Mouse (Mus musculus) megakaryocyte progenitor cell, adult 5-6 weeks (primary cell): ENCODE data around the gene Wnt3. TPM values are rescaled to one million over a fixed set of nuclear protein-coding genes. Genes with fewer than 3 reads are reported as not detected.

Experiments used
- ATAC-seq: replicated peaks from 2 replicates; pipeline ENCODE4 v1.8.0; 2016; ENCODE audit warnings: mild to moderate bottlenecking, moderate TSS enrichment, inconsistent platforms; ENCODE audit not compliant: poor library complexity
- total RNA-seq, 2 experiments: library from RNA; stranded (forward) in 1 of 2; stranded (reverse) in 1 of 2; fragments of 157-497, 149-512 nt in 1 of 2; fragments of 200-1000 nt in 1 of 2; gene quantifications; 2 replicates each; pipeline versions ENCODE4 v1.2.3 to v1.2.4; 2015 to 2017

Wnt3 gene
- total RNA-seq, 2 experiments from 2014 or later: not detected

- ATAC-seq: no peak
Measured at GRCm38 (mm10) chr11:103771160-103771817, 2.7 kb upstream of the Wnt3 start.

GRCm38 (mm10) chr11:103772505-103773386 lies 1.2 kb upstream of the Wnt3 start:
- no peak for ATAC-seq

GRCm38 (mm10) chr11:103774228-103774530 lies 229 bp downstream of the Wnt3 start:
- no peak for ATAC-seq

- no peak for ATAC-seq
Measured at GRCm38 (mm10) chr11:103780152-103780551, 6.2 kb downstream of the Wnt3 start.

- ATAC-seq: no peak
Measured at GRCm38 (mm10) chr11:103789951-103790350, 16.0 kb downstream of the Wnt3 start.

GRCm38 (mm10) chr11:103801128-103801527 lies 27.2 kb downstream of the Wnt3 start:
- ATAC-seq: no peak

GRCm38 (mm10) chr11:103804126-103804525 lies 30.2 kb downstream of the Wnt3 start:
- ATAC-seq: no peak

- no peak for ATAC-seq
Measured at GRCm38 (mm10) chr11:103804804-103805203, 30.9 kb downstream of the Wnt3 start.

- ATAC-seq: no peak
Measured at GRCm38 (mm10) chr11:103807966-103808365, 34.0 kb downstream of the Wnt3 start.

- ATAC-seq: no peak
Measured at GRCm38 (mm10) chr11:103808771-103809610, 35.0 kb downstream of the Wnt3 start.

GRCm38 (mm10) chr11:103809611-103810598 lies 36.0 kb downstream of the Wnt3 start:
- ATAC-seq: no peak

GRCm38 (mm10) chr11:103810631-103811030 lies 36.7 kb downstream of the Wnt3 start:
- ATAC-seq: no peak

GRCm38 (mm10) chr11:103811246-103811645 lies 37.3 kb downstream of the Wnt3 start:
- no peak for ATAC-seq

GRCm38 (mm10) chr11:103814808-103815207 lies 40.9 kb downstream of the Wnt3 start:
- ATAC-seq: no peak; the same call in 1 of the 2 replicates

GRCm38 (mm10) chr11:103815986-103816385 lies 42.0 kb downstream of the Wnt3 start:
- ATAC-seq: no peak

- ATAC-seq: no peak
Measured at GRCm38 (mm10) chr11:103816719-103817118, 42.8 kb downstream of the Wnt3 start.

GRCm38 (mm10) chr11:103827201-103827600 lies 53.3 kb downstream of the Wnt3 start:
- no peak for ATAC-seq

GRCm38 (mm10) chr11:103828866-103829265 lies 54.9 kb downstream of the Wnt3 start:
- ATAC-seq: no peak

GRCm38 (mm10) chr11:103829956-103830355 lies 56.0 kb downstream of the Wnt3 start:
- ATAC-seq: no peak

GRCm38 (mm10) chr11:103830476-103830875 lies 56.5 kb downstream of the Wnt3 start:
- ATAC-seq: no peak
